Mouse (Mus musculus) mouse embryonic stem cell (cell line): Measurements from ENCODE around the gene Lman2.

ENCODE experiments used
- in situ Hi-C, 2 experiments: fragments of 300-500 bp; cut with MboI; formaldehyde crosslinking; loops; 1 replicate in 1 of 2; 3 replicates in 1 of 2; pipeline ENCODE4 v1.14.3; 2019 to 2020; ENCODE audit warnings: low sequenced_read_pairs in 2 of 2, low pct_unique_long_range_greater_than_20kb in 1 of 2, mixed read lengths in 1 of 2; ENCODE audit not compliant: unreplicated experiment in 1 of 2

Gene Lman2

DNA sequence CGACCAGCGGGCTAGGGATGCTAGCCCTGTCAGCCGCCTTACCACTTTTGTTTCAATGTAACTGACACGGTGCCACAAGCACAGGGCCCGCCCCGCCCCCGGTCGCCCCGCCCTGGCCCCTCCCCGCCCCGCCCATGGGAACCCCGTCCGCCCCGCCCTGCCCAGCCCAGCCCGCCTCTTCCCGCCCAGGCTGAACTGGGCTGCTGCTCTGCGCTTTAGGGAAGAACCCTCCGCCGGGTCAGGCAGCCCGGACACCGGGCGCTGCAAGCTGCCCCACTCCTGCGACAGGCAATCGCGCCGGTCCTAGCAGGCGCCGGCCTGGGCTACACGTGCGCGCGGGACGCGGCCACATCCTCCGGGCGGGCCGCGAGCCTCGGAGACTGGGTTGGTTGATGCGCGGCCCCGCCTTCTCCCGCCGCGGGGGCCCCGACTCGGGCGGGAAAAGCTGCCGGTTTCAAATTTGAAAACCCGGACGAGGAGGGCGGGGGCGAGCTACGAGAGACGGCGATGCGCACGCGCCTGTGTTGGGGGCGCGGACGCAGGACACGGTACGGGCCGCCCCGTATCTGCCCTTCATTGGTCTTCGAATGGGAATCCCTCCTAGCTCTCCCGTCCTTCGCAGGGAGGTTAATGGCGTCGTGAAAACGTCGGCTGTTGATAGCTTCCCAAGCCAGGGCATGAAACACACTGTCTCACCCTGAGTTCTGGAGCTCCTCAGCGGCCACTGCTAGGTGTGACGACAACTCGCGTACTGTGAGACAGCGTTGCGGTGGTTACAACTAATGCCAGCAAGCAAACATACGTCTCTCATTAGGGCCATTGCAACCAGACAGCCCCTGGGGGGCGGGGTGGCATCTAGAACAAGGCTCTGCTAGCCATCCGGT is 32.7 kb downstream of the Lman2 start, which contains the start of gene Mxd3:
Mxd3 (minus strand) TSS at position 141 of the 884 bp plus-strand sequence.
- in situ Hi-C loops: no loop called here

GRCm38 (mm10) chr13:55329109-55329682 is 33.4 kb downstream of the Lman2 start:
- in situ Hi-C loops: no loop called here

DNA sequence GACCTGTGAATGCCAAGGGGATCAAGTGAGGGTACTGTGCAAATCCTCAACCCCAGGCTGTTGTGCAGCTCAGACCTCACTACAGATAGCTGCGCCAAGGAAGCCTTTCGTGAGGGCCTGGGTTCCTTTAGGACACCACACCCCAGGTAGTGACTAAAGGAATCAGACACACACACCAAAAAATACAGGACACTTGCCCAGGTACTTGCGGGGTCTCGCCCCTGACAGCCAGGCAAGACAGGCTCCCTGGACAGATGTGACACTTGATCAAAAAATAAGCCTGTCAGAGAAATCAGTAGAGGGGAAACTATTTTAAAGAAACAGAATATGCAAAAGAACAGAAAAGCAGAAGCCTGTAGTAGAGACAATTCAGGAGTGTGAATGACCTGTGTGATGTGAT is 33.9 kb downstream of the Lman2 start:
- in situ Hi-C loops: no loop called here

- in situ Hi-C loops: no loop called here
Measured at GRCm38 (mm10) chr13:55328171-55328570, 34.4 kb downstream of the Lman2 start.

DNA sequence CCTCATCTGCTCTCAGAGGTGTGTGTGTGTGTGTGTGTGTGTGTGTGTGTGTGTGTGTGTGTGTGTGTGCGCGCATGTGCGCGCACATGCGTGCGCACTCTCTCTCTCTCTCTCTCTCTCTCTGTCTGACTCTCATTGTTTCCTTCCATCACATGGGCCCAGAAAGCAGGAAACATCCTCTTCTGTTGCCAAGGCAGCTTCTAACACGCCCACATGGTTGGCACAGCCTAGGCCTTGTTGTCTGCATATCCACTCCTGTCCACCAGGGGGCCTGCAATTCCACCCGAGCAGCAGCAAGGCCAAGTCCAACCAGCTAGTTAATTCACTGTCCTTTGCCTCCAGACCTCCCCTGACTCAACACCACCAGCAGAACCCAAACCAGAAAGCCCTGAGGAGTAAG is 35.0 kb downstream of the Lman2 start:
- in situ Hi-C loops: no loop called here

- in situ Hi-C loops: no loop called here
Measured at GRCm38 (mm10) chr13:55327169-55327568, 35.4 kb downstream of the Lman2 start.

DNA sequence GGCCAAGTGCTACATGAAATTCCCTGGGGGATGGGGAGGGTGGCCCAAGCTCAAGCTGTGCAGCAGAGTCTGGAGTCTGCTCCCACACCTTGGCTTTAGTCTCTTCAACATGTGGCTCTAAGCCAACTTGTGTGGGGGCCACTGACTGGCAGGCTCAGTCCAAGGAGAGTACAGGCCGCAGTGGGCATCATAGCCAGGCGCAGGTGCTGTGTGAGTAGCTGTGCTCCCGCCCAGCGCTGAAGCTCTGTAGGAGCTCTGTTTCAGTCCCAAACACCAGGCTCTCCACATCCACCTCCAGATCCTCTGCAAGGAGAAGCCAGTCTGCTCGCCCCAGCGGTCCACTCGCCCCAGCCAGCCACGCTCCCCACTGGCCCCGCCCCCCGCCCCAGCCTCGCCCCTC is 37.0 kb downstream of the Lman2 start:
- in situ Hi-C loops: no loop called here

DNA sequence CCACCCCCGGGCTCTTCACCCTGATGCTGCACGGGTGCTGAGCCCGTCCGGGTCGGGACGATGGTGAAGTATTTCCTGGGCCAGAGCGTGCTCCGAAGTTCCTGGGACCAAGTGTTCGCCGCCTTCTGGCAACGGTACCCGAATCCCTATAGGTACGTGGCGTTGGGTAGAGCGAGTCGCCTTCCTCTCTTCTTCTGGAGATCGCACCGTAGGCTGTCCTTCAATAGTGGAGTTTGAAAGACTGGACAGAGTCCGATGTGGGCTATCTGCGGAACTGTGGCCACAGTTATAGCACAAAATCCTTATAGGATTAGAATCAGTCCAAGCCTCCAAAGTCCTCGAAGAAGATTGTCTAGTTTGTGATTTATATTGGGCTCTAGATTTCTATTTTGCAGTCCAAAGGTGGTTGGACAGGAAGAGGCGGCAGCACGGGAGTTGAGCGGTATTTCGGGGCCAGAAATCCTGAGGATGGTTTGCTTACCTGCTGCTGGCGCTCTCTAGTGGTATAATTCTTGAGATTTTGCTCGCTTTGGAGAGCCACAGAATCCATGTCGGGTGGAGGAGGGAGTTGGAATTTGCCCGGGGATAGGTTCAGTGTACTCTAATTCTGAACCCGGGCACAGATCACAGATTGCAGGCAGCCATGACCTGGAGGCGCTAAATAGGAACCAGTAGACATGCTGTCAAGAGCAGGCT is 40.3 kb downstream of the Lman2 start:
- in situ Hi-C loops: no loop called here

DNA sequence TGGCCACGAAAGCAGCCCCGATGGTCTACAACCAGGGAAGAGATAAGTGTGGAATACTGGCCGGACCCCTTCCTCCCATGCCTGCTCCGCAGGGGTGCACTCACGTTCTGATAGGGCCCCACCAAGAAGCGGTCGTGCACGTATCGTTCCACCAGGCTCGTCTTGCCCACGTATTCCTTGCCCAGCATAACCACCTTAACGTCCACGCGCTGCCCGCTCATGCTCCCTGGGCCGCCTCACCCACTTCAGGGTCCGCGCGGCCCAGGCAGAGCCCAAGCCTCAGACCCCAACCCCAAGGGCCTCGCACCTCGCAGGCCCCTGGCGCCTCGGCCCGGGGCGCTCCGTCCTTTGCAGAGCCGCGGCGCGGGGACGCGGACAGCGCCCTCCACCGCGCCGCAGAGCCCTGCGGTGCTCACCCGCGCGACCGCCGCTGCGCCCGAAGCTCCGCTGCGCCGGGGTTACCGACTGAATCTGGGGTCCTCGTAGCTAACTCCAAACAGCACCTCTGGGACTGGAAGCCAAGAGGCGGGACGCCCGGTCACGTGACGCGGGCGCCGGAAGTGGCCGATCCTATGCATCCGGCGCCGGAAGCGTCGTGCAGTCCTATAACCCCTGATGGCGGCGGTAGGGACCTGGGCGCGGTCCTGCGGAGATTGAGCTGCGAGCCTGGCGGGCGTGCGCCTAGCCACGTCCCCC is 41.0 kb downstream of the Lman2 start, which contains the start of gene Rab24:
Rab24 (minus strand) TSS at position 513 of the 696 bp plus-strand sequence.
- in situ Hi-C loops: no loop called here

- in situ Hi-C loops: no loop called here
Measured at GRCm38 (mm10) chr13:55319931-55320533, 42.6 kb downstream of the Lman2 start, which contains the start of gene Prelid1. Gene Prelid1, plus strand, starts transcription at chr13:55320500.

DNA sequence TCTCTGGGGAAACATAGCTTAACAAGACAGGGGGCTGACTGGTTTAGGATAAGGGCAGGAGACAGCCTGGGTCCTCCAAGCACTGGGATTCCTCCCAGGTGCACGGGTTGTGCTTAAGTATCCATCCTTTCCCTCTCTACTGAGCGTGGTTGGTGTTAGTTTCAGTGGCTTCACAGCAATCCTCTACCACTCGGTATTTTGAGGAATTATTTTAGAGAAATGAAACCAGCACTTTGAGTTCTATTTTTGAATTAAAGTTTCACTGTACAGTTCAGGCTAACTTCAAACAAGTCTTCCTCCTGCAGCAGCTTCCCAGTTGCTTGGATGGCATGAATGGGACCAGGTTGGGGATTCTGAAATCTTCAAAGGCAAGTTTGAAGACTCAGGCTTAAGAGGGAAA is 44.2 kb downstream of the Lman2 start:
- in situ Hi-C loops: no loop called here

GRCm38 (mm10) chr13:55314891-55315412 is 47.6 kb downstream of the Lman2 start:
- in situ Hi-C loops: no loop called here

DNA sequence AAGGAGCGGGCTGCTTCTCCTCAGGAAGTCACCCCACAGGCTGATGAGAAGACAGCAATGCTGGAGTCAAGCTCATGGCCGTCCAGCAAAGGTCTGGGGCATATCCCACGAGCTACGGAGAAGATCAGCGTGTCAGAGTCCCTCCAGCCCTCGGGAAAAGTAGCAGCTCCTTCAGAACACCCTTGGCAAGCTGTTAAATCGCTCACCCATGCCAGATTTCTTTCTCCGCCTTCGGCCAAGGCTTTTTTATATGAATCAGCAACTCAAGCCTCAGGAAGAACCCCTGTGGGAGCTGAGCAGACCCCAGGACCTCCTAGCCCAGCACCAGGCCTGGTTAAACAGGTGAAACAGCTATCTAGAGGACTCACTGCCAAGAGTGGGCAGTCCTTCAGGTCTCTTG is 49.5 kb downstream of the Lman2 start:
- in situ Hi-C loops: no loop called here

- in situ Hi-C loops: no loop called here
Measured at GRCm38 (mm10) chr13:55312028-55312630, 50.5 kb downstream of the Lman2 start.

DNA sequence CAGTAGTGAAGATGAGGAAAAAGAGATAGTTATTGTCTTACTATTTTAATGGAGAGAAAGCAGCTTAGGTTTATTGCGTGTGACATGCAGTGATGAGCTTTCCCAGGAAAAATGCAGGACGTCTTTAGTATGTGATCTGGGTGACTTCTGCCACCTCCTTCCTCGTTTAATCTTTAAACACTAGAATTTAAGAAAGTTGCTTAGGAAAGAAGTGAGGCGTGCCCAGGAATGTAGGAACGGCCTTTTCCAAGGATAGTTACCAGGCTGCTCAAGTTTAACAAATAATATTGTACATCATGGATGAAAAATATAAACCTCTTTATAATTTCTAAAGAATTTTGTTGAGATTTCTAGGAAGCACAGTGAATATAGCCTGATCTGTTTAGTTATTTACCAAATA is 61.7 kb downstream of the Lman2 start:
- in situ Hi-C loops: no loop called here

- in situ Hi-C loops: no loop called here
Measured at GRCm38 (mm10) chr13:55296760-55297159, 65.8 kb downstream of the Lman2 start.
